Mouse (Mus musculus) liver, embryonic 14.5 days (tissue): ENCODE results near the gene Cacna2d2. TPM values are rescaled to one million over a fixed set of nuclear protein-coding genes. Genes with fewer than 3 reads are reported as not detected.
A peak's percentile ranks its signal among the peaks of the same experiment; 100 is the strongest.

Source experiments
- ATAC-seq: fragments of 200-750 bp; cut with Nextera tagmentation; 2 replicates; pipeline ENCODE4 v1.8.0; 2017; ENCODE audit warnings: moderate number of reproducible peaks, mild to moderate bottlenecking, moderate library complexity; ENCODE audit not compliant: insufficient read depth
- DNase-seq, 3 experiments: peaks; one replicate each; pipeline ENCODE4 v3.0.0-alpha.2; 2012 to 2013; ENCODE audit warnings: low read depth in 3 of 3, low spot score in 3 of 3
- H3K27ac ChIP-seq: fragments of 300-500 bp; sonication (generic); 2 replicates; pipeline ENCODE4 v1.5.1; 2014; ENCODE audit warnings: moderate library complexity, mild to moderate bottlenecking, control low read depth, inconsistent platforms
- H3K27me3 ChIP-seq: fragments of 300-500 bp; sonication (generic); 2 replicates; pipeline ENCODE4 v1.6.1; 2014; ENCODE audit warnings: mild to moderate bottlenecking, low read length, moderate library complexity; ENCODE audit not compliant: control insufficient read depth, insufficient read depth
- H3K36me3 ChIP-seq: fragments of 300-500 bp; sonication (generic); replicated peaks from 2 replicates; pipeline ENCODE4 v1.6.1; 2014; ENCODE audit warnings: low read depth; ENCODE audit not compliant: control insufficient read depth, insufficient read depth
- H3K4me1 ChIP-seq, 2 experiments: fragments of 200-500 bp in 1 of 2; fragments of 300-500 bp in 1 of 2; sonication (generic) in 1 of 2; replicated peaks; 2 replicates each; pipeline ENCODE4 v1.6.1; 2012 to 2014; ENCODE audit warnings: antibody characterized with exemption in 1 of 2, inconsistent platforms in 1 of 2, low read length in 1 of 2; ENCODE audit not compliant: control insufficient read depth in 2 of 2, insufficient read depth in 2 of 2
- H3K4me2 ChIP-seq: fragments of 300-500 bp; sonication (generic); 2 replicates; pipeline ENCODE4 v1.6.1; 2014; ENCODE audit warnings: low read depth, mild to moderate bottlenecking, control low read depth, moderate library complexity
- H3K4me3 ChIP-seq, 2 experiments: fragments of 200-500 bp in 1 of 2; fragments of 300-500 bp in 1 of 2; sonication (generic) in 1 of 2; 2 replicates each; pipeline ENCODE4 v1.5.1; 2012 to 2014; ENCODE audit warnings: low read depth in 2 of 2, low read length in 2 of 2, mild to moderate bottlenecking in 2 of 2, control low read depth in 1 of 2, inconsistent platforms in 1 of 2, moderate library complexity in 1 of 2; ENCODE audit not compliant: insufficient read depth in 1 of 2
- H3K9ac ChIP-seq: fragments of 300-500 bp; sonication (generic); replicated peaks from 2 replicates; pipeline ENCODE4 v1.6.1; 2014; ENCODE audit warnings: mild to moderate bottlenecking, control low read depth, moderate library complexity
- H3K9me3 ChIP-seq: fragments of 300-500 bp; sonication (generic); 2 replicates; pipeline ENCODE4 v1.6.1; 2016; ENCODE audit warnings: low read length, mixed read lengths; ENCODE audit not compliant: control insufficient read depth
- CTCF ChIP-seq: IDR thresholded peaks from 2 replicates; pipeline ENCODE4 v1.5.1; 2016; ENCODE audit warnings: antibody characterized with exemption, low read depth, control low read depth
- EP300 ChIP-seq: IDR thresholded peaks from 2 replicates; pipeline ENCODE4 v1.6.1; 2016; ENCODE audit warnings: antibody characterized with exemption, low read depth
- WGBS: fragments of 180-500 bp; shearing (Covaris S2); extraction: QIAGEN DNeasy Blood & Tissue Kit; methylation state at CpG from one replicate; pipeline ENCODE4 v1.1.7; 2014; ENCODE audit not compliant: insufficient replicate concordance; 5-methylcytosine and 5-hydroxymethylcytosine counted together
- polyA plus RNA-seq, 2 experiments: library from polyadenylated mRNA; depleted of rRNA in 1 of 2; stranded (reverse) in 1 of 2; unstranded in 1 of 2; fragments of >200 nt; fragmentation: Nextera tagmentation in 1 of 2; extraction: Ambion mirVana in 1 of 2; gene quantifications; 2 replicates each; pipeline versions ENCODE4 v1.2.1 to v1.2.3; 2012 to 2014

Cacna2d2 gene
- polyA plus RNA-seq, 2 experiments, result 0.06 TPM; not detected in 1

- ATAC-seq (no peak), DNase-seq (no peak)
- Histone ChIP-seq H3K27ac (no peak overlapping the region), H3K36me3 (no peaks in the 10 kb centered on the region), H3K9ac (no peak overlapping the region), H3K4me2 (no peak overlapping the region), H3K4me1 (no peaks in the 10 kb centered on the region), H3K9me3 (no peaks in the 10 kb centered on the region), H3K4me3 (no peak overlapping the region), H3K27me3 (no peaks in the 10 kb centered on the region; the same call in 1 of the 2 replicates)
- WGBS, result 69% methylated on average over 19 of the region's 19 CpGs
- TF ChIP-seq CTCF (no peak), EP300 (no peak)
Observed at GRCm38 (mm10) chr9:107504662-107505537, 105.5 kb downstream of the Cacna2d2 start.

GRCm38 (mm10) chr9:107508266-107508665 is 108.9 kb downstream of the Cacna2d2 start:
- H3K9me3 ChIP-seq, result no peaks in the 10 kb centered on the region
- ATAC-seq (no peak), DNase-seq (no peak)
- H3K27me3 ChIP-seq, result no peaks in the 10 kb centered on the region; the same call in 1 of the 2 replicates
- H3K4me3 ChIP-seq, result no peak overlapping the region
- WGBS, result 45% methylated on average over 10 of the region's 10 CpGs
- H3K36me3 ChIP-seq, result no peaks in the 10 kb centered on the region
- no peaks in the 10 kb centered on the region for H3K4me1 ChIP-seq
- no peak overlapping the region for H3K27ac ChIP-seq
- TF ChIP-seq CTCF, result no peak
- no peak for TF ChIP-seq EP300
- H3K9ac ChIP-seq, result no peak overlapping the region
- no peak overlapping the region for H3K4me2 ChIP-seq

GRCm38 (mm10) chr9:107510384-107511100 is 111.1 kb downstream of the Cacna2d2 start:
- H3K4me1 ChIP-seq, result no peaks in the 10 kb centered on the region
- no peak for ATAC-seq
- no peak overlapping the region for H3K4me2 ChIP-seq
- no peaks in the 10 kb centered on the region; the same call in 1 of the 2 replicates for H3K27me3 ChIP-seq
- H3K9ac ChIP-seq, result no peak overlapping the region
- TF ChIP-seq CTCF (peak; percentile 14; the same call in 1 of the 2 replicates), EP300 (no peak)
- H3K27ac ChIP-seq, result no peak overlapping the region
- H3K36me3 ChIP-seq, result no peaks in the 10 kb centered on the region
- 65% methylated on average over 14 of the region's 14 CpGs for WGBS
- no peaks in the 10 kb centered on the region for H3K9me3 ChIP-seq
- no peak for DNase-seq
- no peak overlapping the region for H3K4me3 ChIP-seq

GRCm38 (mm10) chr9:107511436-107511835 is 112.0 kb downstream of the Cacna2d2 start:
- ATAC-seq, result no peak
- WGBS, result 66% methylated on average over 8 of the region's 8 CpGs
- H3K36me3 ChIP-seq, result no peaks in the 10 kb centered on the region
- no peak overlapping the region for H3K9ac ChIP-seq
- no peaks in the 10 kb centered on the region for H3K9me3 ChIP-seq
- DNase-seq, result no peak
- H3K4me2 ChIP-seq, result no peak overlapping the region
- TF ChIP-seq CTCF (no peak), EP300 (no peak)
- H3K4me3 ChIP-seq, result no peak overlapping the region
- H3K27me3 ChIP-seq, result no peaks in the 10 kb centered on the region; the same call in 1 of the 2 replicates
- no peaks in the 10 kb centered on the region for H3K4me1 ChIP-seq
- no peak overlapping the region for H3K27ac ChIP-seq

- no peaks in the 10 kb centered on the region for H3K4me1 ChIP-seq
- H3K27ac ChIP-seq, result no peak overlapping the region
- no peak overlapping the region for H3K9ac ChIP-seq
- H3K4me3 ChIP-seq, result no peak overlapping the region
- ATAC-seq (no peak), DNase-seq (no peak)
- H3K27me3 ChIP-seq, result no peaks in the 10 kb centered on the region; the same call in 1 of the 2 replicates
- no peak overlapping the region for H3K4me2 ChIP-seq
- TF ChIP-seq EP300 (no peak), CTCF (no peak)
- no peaks in the 10 kb centered on the region for H3K9me3 ChIP-seq
- 69% methylated on average over 16 of the region's 16 CpGs for WGBS
- no peaks in the 10 kb centered on the region for H3K36me3 ChIP-seq
Observed at GRCm38 (mm10) chr9:107512326-107512725, 112.9 kb downstream of the Cacna2d2 start.
